Mouse (Mus musculus) kidney, adult 2 months (tissue): ENCODE measurements around the gene Maz. TPM values are rescaled to one million over a fixed set of nuclear protein-coding genes. Genes with fewer than 3 reads are reported as not detected.

Experiments used
- DNase-seq: peaks from one replicate; pipeline ENCODE4 v3.0.0; 2021
- H3K27ac ChIP-seq: fragments of 200-500 bp; 2 replicates; pipeline ENCODE4 v1.5.1; 2012; ENCODE audit warnings: low read depth, low read length, control low read depth, inconsistent platforms; ENCODE audit not compliant: insufficient read depth
- H3K27me3 ChIP-seq: fragments of 200-500 bp; replicated peaks from 2 replicates; pipeline ENCODE4 v1.6.1; 2012; ENCODE audit warnings: mild to moderate bottlenecking, moderate library complexity, low read length, inconsistent platforms; ENCODE audit not compliant: control insufficient read depth, insufficient read depth
- H3K36me3 ChIP-seq: fragments of 200-500 bp; 2 replicates; pipeline ENCODE4 v1.6.1; 2012; ENCODE audit warnings: mild to moderate bottlenecking, moderate library complexity, low read length, inconsistent platforms; ENCODE audit not compliant: control insufficient read depth, insufficient read depth
- H3K4me1 ChIP-seq: fragments of 200-500 bp; 2 replicates; pipeline ENCODE4 v1.6.1; 2011; ENCODE audit warnings: low read length; ENCODE audit not compliant: control insufficient read depth, insufficient read depth
- H3K4me3 ChIP-seq: fragments of 200-500 bp; 2 replicates; pipeline ENCODE4 v1.5.1; 2011; ENCODE audit warnings: mild to moderate bottlenecking, low read depth, low read length, control low read depth; ENCODE audit not compliant: insufficient read depth
- CTCF ChIP-seq: fragments of 200-500 bp; conservative IDR thresholded peaks from 2 replicates; pipeline ENCODE4 v1.5.1; 2011; ENCODE audit warnings: low read depth, mild to moderate bottlenecking, control low read depth, low read length, moderate library complexity, mixed read lengths; ENCODE audit not compliant: insufficient read depth, insufficient read length
- POLR2A ChIP-seq: fragments of 200-500 bp; IDR thresholded peaks from one replicate; pipeline ENCODE4 v1.6.1; 2011; ENCODE audit warnings: low read depth, low read length, control low read depth
- WGBS: fragments of 180-500 bp; shearing (Covaris S2); methylation state at CpG from one replicate; pipeline ENCODE4 v1.1.7; 2018; 5-methylcytosine and 5-hydroxymethylcytosine counted together
- polyA plus RNA-seq: library from polyadenylated mRNA; depleted of rRNA; stranded (reverse); fragments of >200 nt; gene quantifications from 2 replicates; pipeline ENCODE4 v1.2.3, GENCODE M21; 2012

Gene Maz
- polyA plus RNA-seq, 1 experiment, result 97.9 TPM

GRCm38 (mm10) chr7:127004122-127004875 lies 22.5 kb downstream of the Maz start:
- Histone ChIP-seq H3K4me3 (no peak overlapping the region), H3K4me1 (0 out of 2 replicates have a peak, but pooled peaks cover 6% of the 10 kb centered on the region), H3K27ac (no peak overlapping the region), H3K27me3 (no peaks in the 10 kb centered on the region), H3K36me3 (no peaks in the 10 kb centered on the region)
- DNase-seq, result no peak
- TF ChIP-seq CTCF, result no peak
- no peak for TF ChIP-seq POLR2A
- 64% methylated on average over 4 of the region's 4 CpGs for WGBS

- no peak for TF ChIP-seq POLR2A
- no peak for TF ChIP-seq CTCF
- H3K27me3 ChIP-seq, result no peaks in the 10 kb centered on the region
- peak; percentile 46 for DNase-seq
- H3K4me1 ChIP-seq, result 0 out of 2 replicates have a peak, but pooled peaks cover 6% of the 10 kb centered on the region
- H3K36me3 ChIP-seq, result no peaks in the 10 kb centered on the region
- H3K27ac ChIP-seq, result no peak overlapping the region
- H3K4me3 ChIP-seq, result no peak overlapping the region
- WGBS, result 80% methylated on average over 5 of the region's 5 CpGs
Observed at GRCm38 (mm10) chr7:127003620-127004019, 23.2 kb downstream of the Maz start.

GRCm38 (mm10) chr7:126999568-126999967 lies 27.3 kb downstream of the Maz start:
- H3K4me1 ChIP-seq, result 0 out of 2 replicates have a peak, but pooled peaks cover 3% of the 10 kb centered on the region
- no peaks in the 10 kb centered on the region for H3K27me3 ChIP-seq
- DNase-seq, result no peak
- H3K27ac ChIP-seq, result no peak overlapping the region
- H3K4me3 ChIP-seq, result no peak overlapping the region
- no peak for TF ChIP-seq POLR2A
- TF ChIP-seq CTCF, result no peak
- H3K36me3 ChIP-seq, result no peaks in the 10 kb centered on the region
- WGBS, result 80% methylated on average over 10 of the region's 10 CpGs

- TF ChIP-seq POLR2A (no peak), CTCF (no peak)
- Histone ChIP-seq H3K27me3 (no peaks in the 10 kb centered on the region), H3K4me3 (no peak overlapping the region), H3K4me1 (no peaks in the 10 kb centered on the region), H3K36me3 (no peaks in the 10 kb centered on the region), H3K27ac (no peak overlapping the region)
- no peak for DNase-seq
- WGBS, result 88% methylated on average over 4 of the region's 4 CpGs
Observed at GRCm38 (mm10) chr7:126996449-126996848, 30.4 kb downstream of the Maz start.

GRCm38 (mm10) chr7:126988816-126989215 lies 38.0 kb downstream of the Maz start:
- DNase-seq, result no peak
- H3K4me3 ChIP-seq, result no peak overlapping the region
- no peaks in the 10 kb centered on the region for H3K27me3 ChIP-seq
- no peak for TF ChIP-seq POLR2A
- TF ChIP-seq CTCF, result no peak
- no peaks in the 10 kb centered on the region; the same call in 1 of the 2 replicates for H3K36me3 ChIP-seq
- H3K27ac ChIP-seq, result no peak overlapping the region
- no peaks in the 10 kb centered on the region for H3K4me1 ChIP-seq
- 77% methylated on average over 8 of the region's 8 CpGs for WGBS

GRCm38 (mm10) chr7:126986319-126986718 lies 40.5 kb downstream of the Maz start:
- 28% methylated on average over 9 of the region's 9 CpGs for WGBS
- no peaks in the 10 kb centered on the region; the same call in 1 of the 2 replicates for H3K36me3 ChIP-seq
- peak; percentile 80 for DNase-seq

GRCm38 (mm10) chr7:126984667-126985444 lies 42.0 kb downstream of the Maz start:
- H3K36me3 ChIP-seq, result no peaks in the 10 kb centered on the region; the same call in none of the 2 replicates
- WGBS, result 56% methylated on average over 10 of the region's 10 CpGs
- no peak overlapping the region for H3K4me3 ChIP-seq
- no peaks in the 10 kb centered on the region for H3K27me3 ChIP-seq
- no peaks in the 10 kb centered on the region; the same call in 1 of the 2 replicates for H3K4me1 ChIP-seq
- no peak overlapping the region for H3K27ac ChIP-seq
- DNase-seq, result no peak
- TF ChIP-seq CTCF (no peak), POLR2A (no peak)

More at GRCm38 (mm10) chr7:126986319-126986718, 40.5 kb downstream of the Maz start:
- TF ChIP-seq CTCF, result peak; percentile 78
- no peak for TF ChIP-seq POLR2A
- H3K27ac ChIP-seq, result no peak overlapping the region
- no peaks in the 10 kb centered on the region; the same call in 1 of the 2 replicates for H3K4me1 ChIP-seq
- no peaks in the 10 kb centered on the region for H3K27me3 ChIP-seq
- H3K4me3 ChIP-seq, result no peak overlapping the region
